Mouse (Mus musculus): Measurements from ENCODE around the gene Gm21887. TPM values are rescaled to one million over a fixed set of nuclear protein-coding genes. Genes with fewer than 3 reads are reported as not detected.
A peak's percentile ranks its signal among the peaks of the same experiment; 100 is the strongest.
"Not testable (repeated sequence)": the region's sequence is repeated elsewhere in the genome, so short reads cannot be mapped to it uniquely, and the experiment has no call there.

Gm21887 gene
- polyA plus RNA-seq, 1 experiment from 2014 or later: 106 TPM

GRCm38 (mm10) chrX:170014038-170014437 lies 4.6 kb downstream of the Gm21887 start:
- not testable (repeated sequence) for H3K4me3 ChIP-seq (replicated peaks; ENCODE audit: low read depth, low read length); H3K4me2 ChIP-seq (ENCODE audit: low read length); H3K4me1 ChIP-seq (replicated peaks; ENCODE audit: insufficient read depth, low read length); DNase-seq (ENCODE audit: low spot score); H3K27me3 ChIP-seq (ENCODE audit: insufficient read depth, low read length); H3K9ac ChIP-seq (ENCODE audit: low read depth, low read length); H3K27ac ChIP-seq; ATAC-seq (replicated peaks; ENCODE audit: low FRiP score, low read depth)
- Histone ChIP-seq H3K36me3 (ENCODE audit: insufficient read depth, low read length) (peaks cover 17% of the 10 kb centered on the region), H3K9me3 (replicated peaks; ENCODE audit: low read length) (peaks cover 17% of the 10 kb centered on the region; the same call in 1 of the 2 replicates)
- 92% methylated on average over 12 of the region's 13 CpGs for WGBS

DNA sequence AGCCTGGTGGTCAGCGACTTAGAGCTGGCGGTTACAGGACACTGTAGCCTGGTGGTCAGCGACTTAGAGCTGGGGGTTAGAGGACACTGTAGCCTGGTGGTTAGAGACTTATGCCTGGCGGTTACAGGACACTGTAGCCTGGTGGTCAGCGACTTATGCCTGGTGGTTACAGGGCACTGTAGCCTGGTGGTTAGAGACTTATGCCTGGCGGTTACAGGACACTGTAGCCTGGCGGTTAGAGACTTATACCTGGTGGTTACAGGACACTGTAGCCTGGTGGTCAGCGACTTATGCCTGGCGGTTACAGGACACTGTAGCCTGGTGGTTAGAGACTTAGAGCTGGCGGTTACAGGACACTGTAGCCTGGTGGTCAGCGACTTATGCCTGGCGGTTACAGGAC lies 6.4 kb downstream of the Gm21887 start:
- not testable (repeated sequence) for H3K4me2 ChIP-seq (ENCODE audit: low read length); H3K9me3 ChIP-seq (replicated peaks; ENCODE audit: low read length); H3K4me1 ChIP-seq (replicated peaks; ENCODE audit: insufficient read depth, low read length); DNase-seq (ENCODE audit: low spot score); H3K27me3 ChIP-seq (ENCODE audit: insufficient read depth, low read length); H3K4me3 ChIP-seq (replicated peaks; ENCODE audit: low read depth, low read length); H3K27ac ChIP-seq; ATAC-seq (replicated peaks; ENCODE audit: low FRiP score, low read depth); H3K9ac ChIP-seq (ENCODE audit: low read depth, low read length)
- H3K36me3 ChIP-seq (ENCODE audit: insufficient read depth, low read length): peaks cover 24% of the 10 kb centered on the region
- WGBS: 94% methylated on average over 12 of the region's 12 CpGs

DNA sequence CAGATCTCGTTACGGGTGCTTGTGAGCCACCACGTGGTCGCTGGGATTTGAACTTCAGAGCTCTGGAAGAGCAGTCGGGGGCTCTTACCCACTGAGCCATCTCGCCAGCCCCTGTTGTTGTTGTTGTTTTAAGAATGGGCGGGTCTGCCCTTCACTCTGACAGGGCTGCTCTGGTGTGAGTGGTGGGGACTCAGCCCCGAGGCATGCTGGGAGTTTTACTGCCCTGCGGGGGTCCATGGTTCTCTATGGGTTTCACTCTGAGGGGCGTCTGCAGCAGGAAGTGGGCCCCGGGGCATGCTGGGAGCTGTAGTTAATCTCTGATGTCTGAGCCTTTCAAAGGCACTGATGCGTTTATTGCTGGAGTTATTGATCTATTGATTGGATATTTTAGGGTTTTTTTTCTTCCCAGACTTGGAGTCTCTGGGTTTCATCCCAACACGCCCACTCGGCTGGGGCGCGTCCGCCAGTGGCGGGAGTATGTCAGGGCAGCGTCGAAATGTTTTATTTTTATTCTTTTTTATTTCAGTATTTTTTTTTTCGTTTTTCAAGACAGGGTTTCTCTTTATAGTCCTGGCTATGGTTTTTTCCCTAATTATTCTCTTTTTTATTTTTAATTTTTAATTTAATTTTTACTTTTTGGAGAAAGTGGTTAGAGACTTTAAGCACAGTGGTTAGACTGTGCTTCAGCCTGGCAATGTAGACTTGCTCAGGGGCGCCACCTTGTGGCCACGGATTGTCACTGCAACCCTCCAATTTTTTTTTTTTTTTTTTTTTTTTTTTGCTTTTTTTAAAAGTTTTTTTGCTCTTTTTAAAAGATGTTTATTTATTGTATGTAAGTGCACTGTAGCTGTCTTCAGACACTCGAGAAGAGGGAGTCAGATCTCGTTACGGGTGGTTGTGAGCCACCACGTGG lies 8.1 kb downstream of the Gm21887 start:
- not testable (repeated sequence) for H3K4me2 ChIP-seq (ENCODE audit: low read length)

GRCm38 (mm10) chrX:170018571-170019218 lies 9.2 kb downstream of the Gm21887 start:
- peaks cover 21% of the 10 kb centered on the region for H3K36me3 ChIP-seq (ENCODE audit: insufficient read depth, low read length)
- H3K27me3 ChIP-seq (ENCODE audit: insufficient read depth, low read length); H3K9ac ChIP-seq (ENCODE audit: low read depth, low read length); H3K9me3 ChIP-seq (replicated peaks; ENCODE audit: low read length); H3K4me1 ChIP-seq (replicated peaks; ENCODE audit: insufficient read depth, low read length); H3K27ac ChIP-seq; H3K4me2 ChIP-seq (ENCODE audit: low read length); H3K4me3 ChIP-seq (replicated peaks; ENCODE audit: low read depth, low read length): not testable (repeated sequence)
- DNase-seq (ENCODE audit: low spot score): peak; percentile 16
- peak; percentile 87 for ATAC-seq (replicated peaks; ENCODE audit: low FRiP score, low read depth)
- WGBS: 85% methylated on average over 66 of the region's 66 CpGs
- peak; percentile 39 for TF ChIP-seq CTCF (IDR thresholded peaks at IDR 0.05; ENCODE audit: low read depth)

More for the DNA sequence above, 8.1 kb downstream of the Gm21887 start:
- H3K4me1 ChIP-seq (replicated peaks; ENCODE audit: insufficient read depth, low read length); H3K9ac ChIP-seq (ENCODE audit: low read depth, low read length); H3K27ac ChIP-seq; H3K27me3 ChIP-seq (ENCODE audit: insufficient read depth, low read length); H3K9me3 ChIP-seq (replicated peaks; ENCODE audit: low read length); H3K4me3 ChIP-seq (replicated peaks; ENCODE audit: low read depth, low read length): not testable (repeated sequence)
- TF ChIP-seq CTCF (IDR thresholded peaks at IDR 0.05; ENCODE audit: low read depth): peak; percentile 81
- peaks cover 21% of the 10 kb centered on the region for H3K36me3 ChIP-seq (ENCODE audit: insufficient read depth, low read length)
- DNase-seq (ENCODE audit: low spot score) (peak; percentile 94), ATAC-seq (replicated peaks; ENCODE audit: low FRiP score, low read depth) (peak; percentile 80)
- 52% methylated on average over 27 of the region's 27 CpGs for WGBS

DNA sequence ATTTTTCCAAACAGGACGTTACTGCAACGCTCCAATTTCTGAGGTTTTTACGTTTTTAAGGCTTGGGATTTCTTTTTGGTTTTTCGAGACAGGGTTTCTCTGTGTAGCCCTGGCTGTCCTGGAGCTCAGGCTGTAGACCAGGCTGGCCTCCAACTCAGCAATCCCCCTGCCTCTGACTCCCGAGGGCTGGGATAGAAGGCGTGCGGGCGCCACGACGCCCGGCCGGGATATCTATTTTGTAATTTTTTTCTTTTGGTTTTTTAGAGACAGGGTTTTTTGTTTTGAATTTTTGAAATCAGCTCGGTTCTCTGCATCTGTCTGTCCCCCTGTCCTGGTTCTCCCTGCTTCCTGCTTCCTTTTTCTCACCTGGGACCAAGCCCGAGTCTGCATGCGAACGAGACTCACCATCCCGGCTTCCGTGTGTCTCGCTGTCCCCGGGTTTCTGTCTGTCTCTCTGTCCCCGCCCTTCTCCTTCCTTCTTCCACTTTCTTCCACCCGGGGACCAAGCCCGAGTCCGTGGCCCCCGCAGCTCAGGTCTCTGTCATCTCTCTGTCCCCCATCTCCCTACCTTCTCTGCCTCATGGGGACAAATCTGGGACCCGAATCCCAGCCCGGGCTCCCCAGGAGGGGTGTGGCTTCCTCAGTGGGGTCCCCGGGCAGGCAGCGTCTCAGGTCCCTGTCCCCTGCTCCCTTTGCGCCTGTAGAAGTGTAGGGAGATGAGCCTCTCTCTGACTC lies 9.9 kb downstream of the Gm21887 start:
- not testable (repeated sequence) for H3K9ac ChIP-seq (ENCODE audit: low read depth, low read length); H3K27me3 ChIP-seq (ENCODE audit: insufficient read depth, low read length); H3K27ac ChIP-seq; H3K4me3 ChIP-seq (replicated peaks; ENCODE audit: low read depth, low read length); H3K4me2 ChIP-seq (ENCODE audit: low read length); H3K4me1 ChIP-seq (replicated peaks; ENCODE audit: insufficient read depth, low read length); H3K9me3 ChIP-seq (replicated peaks; ENCODE audit: low read length)
- ATAC-seq (replicated peaks; ENCODE audit: low FRiP score, low read depth) (peak; percentile 30), DNase-seq (ENCODE audit: low spot score) (peak; percentile 30)
- WGBS: 87% methylated on average over 30 of the region's 30 CpGs
- H3K36me3 ChIP-seq (ENCODE audit: insufficient read depth, low read length): peaks cover 21% of the 10 kb centered on the region

DNA sequence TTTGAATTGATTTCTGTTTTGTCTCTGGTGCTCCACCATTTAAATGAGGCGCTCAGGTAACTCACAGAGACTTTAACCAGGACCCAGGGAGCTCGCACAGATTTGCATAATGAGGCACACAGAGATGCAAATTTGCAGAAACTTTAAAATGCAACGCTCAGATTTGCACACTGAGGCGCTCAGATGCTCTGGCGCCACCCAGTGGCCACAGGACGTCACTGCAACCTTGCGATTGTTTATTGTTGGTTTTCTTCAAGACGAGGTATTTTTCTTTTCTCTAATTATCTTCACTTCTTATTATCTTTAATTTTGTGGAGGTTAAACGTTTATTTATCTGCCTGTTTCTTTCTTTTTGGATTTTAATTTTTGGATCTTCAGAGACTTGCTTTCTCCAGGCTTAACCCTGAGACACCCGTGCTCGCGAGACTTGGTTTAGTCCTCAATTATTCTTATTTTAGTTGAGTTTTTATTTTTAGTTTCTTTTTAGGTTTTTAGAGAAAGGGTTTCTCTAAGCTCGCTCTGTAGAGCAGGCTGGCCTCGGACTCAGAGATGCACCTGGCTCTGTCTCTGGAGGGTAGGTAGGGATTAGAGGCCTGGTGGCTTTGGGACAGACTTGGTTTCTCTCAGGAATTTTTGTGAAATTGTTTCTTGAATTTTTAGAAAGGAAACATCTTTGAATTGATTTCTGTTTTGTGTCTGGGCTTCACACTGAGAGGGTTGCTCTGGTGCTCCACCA lies 10.7 kb downstream of the Gm21887 start:
- not testable (repeated sequence) for H3K4me1 ChIP-seq (replicated peaks; ENCODE audit: insufficient read depth, low read length); H3K4me3 ChIP-seq (replicated peaks; ENCODE audit: low read depth, low read length); H3K4me2 ChIP-seq (ENCODE audit: low read length); H3K27me3 ChIP-seq (ENCODE audit: insufficient read depth, low read length); ATAC-seq (replicated peaks; ENCODE audit: low FRiP score, low read depth); H3K27ac ChIP-seq; H3K9ac ChIP-seq (ENCODE audit: low read depth, low read length); H3K9me3 ChIP-seq (replicated peaks; ENCODE audit: low read length)
- peak; percentile 65 for DNase-seq (ENCODE audit: low spot score)
- TF ChIP-seq CTCF (IDR thresholded peaks at IDR 0.05; ENCODE audit: low read depth): peak; percentile 80
- H3K36me3 ChIP-seq (ENCODE audit: insufficient read depth, low read length): peaks cover 21% of the 10 kb centered on the region
- WGBS: 54% methylated on average over 14 of the region's 14 CpGs

All from kidney, postnatal 0 days (tissue).